Mouse (Mus musculus) retina, postnatal 7 days (tissue): Measurements from ENCODE around the gene Mrps9.
"Not testable (repeated sequence)": the region's sequence is repeated elsewhere in the genome, so short reads cannot be mapped to it uniquely, and the experiment has no call there.

Experiments used
- DNase-seq: peaks from one replicate; pipeline ENCODE4 v3.0.0-alpha.2; 2012; ENCODE audit warnings: low read depth, low spot score

The Mrps9 gene

GRCm38 (mm10) chr1:42850663-42851397 is at the start of gene Mrps9:
Gene Mrps9 (plus strand): TSS chr1:42851233.
- peak; percentile 94 for DNase-seq

- DNase-seq = no peak
Measured at GRCm38 (mm10) chr1:42813301-42813845, 37.7 kb upstream of the Mrps9 start.

- no peak for DNase-seq
Measured at GRCm38 (mm10) chr1:42814798-42815619, 36.0 kb upstream of the Mrps9 start.

- no peak for DNase-seq
Measured at GRCm38 (mm10) chr1:42851398-42851767, 350 bp downstream of the Mrps9 start.

- DNase-seq = no peak
Measured at GRCm38 (mm10) chr1:42851810-42852209, 777 bp downstream of the Mrps9 start.

GRCm38 (mm10) chr1:42864719-42865250 is 13.8 kb downstream of the Mrps9 start:
- no peak for DNase-seq

GRCm38 (mm10) chr1:42865336-42865939 is 14.4 kb downstream of the Mrps9 start:
- DNase-seq = no peak

- no peak for DNase-seq
Measured at GRCm38 (mm10) chr1:42865986-42866385, 15.0 kb downstream of the Mrps9 start.

- DNase-seq = no peak
Measured at GRCm38 (mm10) chr1:42867188-42867587, 16.2 kb downstream of the Mrps9 start.

GRCm38 (mm10) chr1:42874174-42874573 is 23.1 kb downstream of the Mrps9 start:
- DNase-seq = no peak

- no peak for DNase-seq
Measured at GRCm38 (mm10) chr1:42875271-42875670, 24.2 kb downstream of the Mrps9 start.

GRCm38 (mm10) chr1:42876463-42877093 is 25.5 kb downstream of the Mrps9 start:
- DNase-seq = no peak

- no peak for DNase-seq
Measured at GRCm38 (mm10) chr1:42877264-42877663, 26.2 kb downstream of the Mrps9 start.

GRCm38 (mm10) chr1:42878851-42879250 is 27.8 kb downstream of the Mrps9 start:
- DNase-seq = no peak

GRCm38 (mm10) chr1:42882258-42882657 is 31.2 kb downstream of the Mrps9 start:
- no peak for DNase-seq

- DNase-seq = not testable (repeated sequence)
Measured at GRCm38 (mm10) chr1:42883418-42883817, 32.4 kb downstream of the Mrps9 start.

- no peak for DNase-seq
Measured at GRCm38 (mm10) chr1:42887835-42888234, 36.8 kb downstream of the Mrps9 start.

GRCm38 (mm10) chr1:42888541-42889349 is 37.7 kb downstream of the Mrps9 start:
- DNase-seq = no peak

GRCm38 (mm10) chr1:42889421-42889887 is 38.4 kb downstream of the Mrps9 start:
- no peak for DNase-seq

GRCm38 (mm10) chr1:42894695-42895094 is 43.7 kb downstream of the Mrps9 start:
- DNase-seq = no peak
